Mouse (Mus musculus) adipocyte (in vitro differentiated cells): Measurements from ENCODE around the gene Tnpo1.
A peak's percentile ranks its signal among the peaks of the same experiment; 100 is the strongest.
"Not testable (repeated sequence)": the region's sequence is repeated elsewhere in the genome, so short reads cannot be mapped to it uniquely, and the experiment has no call there.

Source experiments
- DNase-seq: peaks from one replicate; pipeline ENCODE4 v3.0.0-alpha.2; 2016; ENCODE audit warnings: low spot score

Gene Tnpo1

GRCm38 (mm10) chr13:98816981-98817660 is 109.1 kb downstream of the Tnpo1 start:
- not testable (repeated sequence) for DNase-seq

- DNase-seq: no peak
Measured at GRCm38 (mm10) chr13:98816571-98816970, 109.6 kb downstream of the Tnpo1 start.

DNA sequence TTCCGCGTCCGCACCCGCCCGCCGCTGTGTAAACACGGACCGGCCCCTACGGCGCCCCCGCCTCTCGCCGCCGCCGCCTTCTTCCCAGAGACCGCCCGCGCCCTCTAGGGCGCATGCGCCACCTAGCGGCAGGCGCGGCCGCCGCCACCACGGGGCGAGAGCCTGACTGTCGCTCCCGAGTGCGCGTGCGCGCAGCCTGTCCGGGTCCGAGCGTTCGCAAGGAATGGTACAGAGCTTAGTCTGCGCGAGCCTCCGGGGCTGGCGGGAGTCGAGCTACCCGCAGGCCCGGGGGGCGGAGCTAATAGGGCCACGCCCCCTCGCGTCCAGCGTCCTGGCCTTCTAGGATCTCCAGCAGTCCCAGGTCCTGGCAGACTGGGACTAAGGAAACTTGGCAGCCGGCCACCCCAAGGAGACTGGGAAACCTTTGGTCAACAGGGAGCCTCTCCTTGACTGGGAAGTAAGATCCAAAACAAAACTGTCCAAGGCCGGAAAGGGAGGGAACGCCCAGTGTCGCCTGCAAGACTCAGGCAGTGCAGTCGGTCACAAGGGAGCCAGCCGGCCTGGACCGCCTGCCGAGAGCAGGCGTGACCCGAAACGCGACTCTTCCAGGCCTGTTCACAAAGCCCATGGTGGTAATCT is 110.9 kb downstream of the Tnpo1 start, which contains the start of gene Fcho2:
Fcho2 (minus strand) TSS at position 303 of the 639 bp plus-strand sequence.
- DNase-seq: peak; percentile 100

DNA sequence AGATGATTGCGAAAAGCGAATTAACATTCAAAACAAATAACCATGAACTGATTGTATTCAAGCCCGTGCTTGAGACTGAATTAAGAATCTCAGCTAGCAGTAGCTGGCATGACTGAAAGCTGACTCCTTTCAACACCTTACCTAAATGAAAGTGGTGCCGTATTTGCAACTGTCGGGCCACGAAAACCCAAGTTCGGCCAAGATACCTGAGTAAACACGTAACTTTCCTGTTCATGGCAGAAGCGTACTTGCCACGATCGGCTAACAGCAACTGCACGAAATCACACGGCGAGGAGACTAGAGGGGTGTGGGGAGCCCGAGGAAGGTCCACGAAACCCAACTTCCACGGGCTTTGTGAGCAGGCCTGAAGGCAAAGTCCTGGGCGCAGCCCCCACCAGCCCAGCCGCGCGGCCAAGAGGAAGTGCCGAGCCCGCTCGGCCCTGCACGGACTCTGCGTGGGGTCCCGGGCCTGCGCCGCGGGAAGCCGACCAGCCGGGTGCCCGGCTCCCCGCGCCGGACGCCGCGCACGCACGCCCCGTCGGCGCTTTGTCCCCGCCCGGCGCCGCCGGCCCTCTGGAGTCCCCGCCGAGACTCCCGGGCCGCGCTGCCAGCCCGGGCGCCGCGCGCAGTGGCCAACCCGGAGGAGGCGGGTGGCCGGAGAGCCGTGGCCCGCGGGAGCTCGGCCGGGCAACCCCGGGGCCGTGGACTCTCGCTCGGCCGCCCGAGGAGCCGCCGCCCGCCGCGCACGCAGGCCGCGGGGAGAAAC is 111.7 kb downstream of the Tnpo1 start:
- peak; percentile 57 for DNase-seq

DNA sequence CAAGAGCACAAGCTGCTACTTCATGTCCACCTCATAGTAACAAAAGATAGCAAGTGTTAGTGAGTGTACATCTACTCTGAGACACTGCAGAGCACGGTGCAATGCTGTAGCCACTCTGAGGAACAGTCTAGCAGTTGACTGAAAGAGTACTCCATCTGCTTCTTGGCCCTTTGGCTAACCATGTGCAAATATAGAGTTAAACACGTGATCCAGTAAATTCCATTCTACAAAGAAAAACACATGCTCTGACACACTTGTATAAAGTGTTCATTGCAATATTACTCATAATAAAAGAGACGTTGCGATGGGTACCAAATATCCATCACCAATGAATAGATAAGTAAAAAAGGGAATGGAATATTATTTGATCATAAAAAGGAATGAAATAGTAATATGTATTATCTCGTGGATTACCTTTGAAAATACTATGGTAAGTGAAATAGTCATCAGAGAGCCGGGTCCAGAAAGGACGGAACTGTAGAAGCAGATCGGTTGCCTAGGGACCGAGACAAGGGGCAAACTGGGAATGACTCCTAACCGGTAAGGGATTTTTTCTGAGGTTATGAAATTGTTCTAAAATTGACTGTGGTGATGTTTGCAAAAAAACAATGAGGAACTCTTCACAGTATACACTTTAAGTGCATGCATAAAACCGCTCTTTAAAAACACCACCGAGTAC is 112.4 kb downstream of the Tnpo1 start:
- peak; percentile 25 for DNase-seq

GRCm38 (mm10) chr13:98813167-98813566 is 113.0 kb downstream of the Tnpo1 start:
- DNase-seq: no peak

DNA sequence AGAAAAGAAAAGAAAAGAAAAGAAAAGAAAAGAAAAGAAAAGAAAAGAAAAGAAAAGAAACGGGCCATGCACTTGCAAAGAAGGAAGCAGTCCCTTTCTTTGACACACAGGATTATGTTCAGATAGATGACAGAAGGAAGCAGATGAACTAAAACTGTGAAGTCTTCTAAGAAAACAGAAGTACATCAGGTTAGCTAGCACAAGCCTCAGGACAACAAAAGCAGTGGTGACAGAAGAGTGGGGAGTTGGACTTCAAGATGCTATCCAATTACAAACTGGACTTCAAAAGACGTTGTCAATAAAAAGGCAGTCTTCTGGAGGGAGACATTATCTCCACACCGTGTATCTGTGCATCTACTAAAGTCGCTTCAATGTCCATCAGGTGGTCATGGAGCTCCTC is 113.9 kb downstream of the Tnpo1 start:
- no peak for DNase-seq

GRCm38 (mm10) chr13:98810143-98810542 is 116.0 kb downstream of the Tnpo1 start:
- DNase-seq: peak; percentile 33

- DNase-seq: no peak
Measured at GRCm38 (mm10) chr13:98809087-98809486, 117.1 kb downstream of the Tnpo1 start.

DNA sequence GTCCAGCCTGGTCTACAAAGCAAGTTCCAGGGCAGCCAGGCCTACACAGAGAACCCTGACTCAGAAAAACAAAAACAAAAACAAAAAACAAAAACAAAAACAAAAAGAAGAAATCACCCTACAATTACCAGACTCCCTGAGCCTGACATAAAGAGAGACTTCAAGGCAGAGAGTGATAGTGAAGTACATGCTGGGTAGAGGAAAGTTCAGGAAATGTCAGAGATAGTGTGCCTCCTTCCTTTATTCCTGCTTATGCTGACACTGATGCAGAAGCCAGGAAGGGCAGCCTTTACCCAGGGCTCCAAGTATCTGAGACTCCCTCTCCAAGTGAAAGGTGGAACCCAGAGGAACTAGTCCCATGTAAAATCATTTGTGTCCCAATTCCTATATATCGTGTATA is 121.7 kb downstream of the Tnpo1 start:
- DNase-seq: no peak

DNA sequence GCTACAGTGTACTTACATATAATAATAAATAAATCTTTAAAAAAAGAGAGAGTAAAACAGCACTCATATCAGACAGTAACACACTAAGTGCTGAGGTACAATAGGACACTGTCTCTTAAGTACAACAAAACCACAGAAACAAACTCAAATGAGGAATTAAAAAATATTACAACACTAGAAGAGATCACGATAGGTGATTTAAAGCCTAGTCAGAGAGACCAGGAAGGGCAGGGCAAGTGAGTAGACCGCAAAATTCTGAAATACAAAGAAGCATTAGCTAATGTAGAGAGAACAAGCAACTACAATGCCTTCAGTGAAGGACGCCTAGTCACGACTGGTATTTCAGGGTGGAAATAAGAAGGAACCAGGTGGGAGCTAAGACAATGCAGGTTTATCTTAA is 122.5 kb downstream of the Tnpo1 start:
- DNase-seq: no peak

DNA sequence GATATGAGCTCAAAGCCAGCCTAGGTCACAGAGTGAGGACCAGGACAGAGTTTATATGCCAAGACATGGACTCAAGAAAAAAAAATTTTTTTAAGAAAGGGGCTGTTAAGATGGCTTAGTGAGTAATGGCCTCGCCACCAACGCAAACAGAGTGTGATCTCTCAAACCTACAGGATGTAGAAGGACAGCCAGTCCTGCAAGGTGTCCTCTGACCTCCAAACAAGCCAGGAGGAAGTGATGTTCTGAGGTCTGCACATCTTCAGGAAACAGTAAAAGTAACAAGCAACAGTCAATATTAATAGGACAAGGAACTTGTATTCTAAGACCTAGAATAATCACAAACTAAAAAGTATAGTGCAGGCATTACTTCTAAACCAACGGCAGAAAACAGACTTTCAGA is 123.2 kb downstream of the Tnpo1 start:
- DNase-seq: no peak

DNA sequence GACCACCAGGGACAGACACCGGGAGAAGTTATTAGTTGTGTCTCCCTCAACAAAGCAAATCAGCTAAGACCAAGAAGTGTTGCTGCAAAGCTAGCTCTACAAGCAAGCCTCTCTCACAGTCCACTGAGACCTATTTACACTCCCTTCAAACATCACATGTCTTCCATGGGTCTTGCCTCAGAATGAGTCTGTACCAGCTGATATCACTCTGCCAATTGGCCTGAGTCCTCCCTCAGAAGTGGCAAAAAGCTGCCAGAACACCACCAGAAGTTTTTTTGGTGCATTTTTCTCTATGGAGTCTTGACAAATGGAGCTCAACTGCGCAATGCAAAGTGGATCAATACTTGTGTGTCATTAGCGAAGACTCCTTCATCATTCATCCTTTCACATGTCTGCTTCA is 130.7 kb downstream of the Tnpo1 start:
- peak; percentile 55 for DNase-seq

DNA sequence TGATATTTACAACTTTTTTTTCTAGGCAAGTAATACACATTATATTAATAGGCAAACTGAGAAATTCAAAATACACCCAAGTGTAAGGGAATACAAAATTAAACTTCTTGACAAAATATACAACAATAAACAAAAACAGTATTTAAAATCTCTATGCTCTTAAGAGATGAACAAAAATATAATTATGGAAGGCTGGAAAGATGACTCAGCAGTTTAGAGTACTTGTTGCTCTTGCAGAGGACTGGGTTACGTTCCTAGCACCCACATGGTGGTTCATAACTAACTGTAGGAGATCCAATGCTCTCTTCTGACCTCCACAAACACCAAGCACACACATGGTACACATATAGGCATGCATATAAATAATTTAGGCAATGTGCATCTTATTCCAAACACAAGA is 133.3 kb downstream of the Tnpo1 start:
- no peak for DNase-seq

DNA sequence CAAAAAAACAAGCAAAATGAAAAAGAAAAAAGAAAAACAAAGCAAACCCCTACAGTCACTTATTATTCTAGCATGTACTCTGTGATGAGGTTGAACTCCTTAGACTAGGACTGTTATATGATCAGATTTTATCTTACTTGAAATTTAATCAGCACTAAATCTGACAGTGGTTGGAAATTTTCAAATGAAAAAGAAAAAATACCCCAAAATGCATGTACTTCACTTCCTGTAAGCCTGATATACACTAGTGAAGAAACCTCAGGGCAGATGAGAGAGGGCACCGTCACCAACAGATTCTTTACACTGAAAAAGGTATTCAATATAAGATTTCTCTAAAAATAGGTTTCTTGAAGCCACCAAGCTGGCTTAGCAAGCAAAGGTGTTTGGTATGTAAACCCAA is 134.5 kb downstream of the Tnpo1 start:
- DNase-seq: no peak
